Mouse (Mus musculus) kidney, postnatal 14 days (tissue): ENCODE measurements around the gene Gng7.

Source experiments
- DNase-seq: peaks from one replicate; pipeline ENCODE4 v3.0.0; 2022; ENCODE audit warnings: mixed read lengths

Gng7 gene

DNA sequence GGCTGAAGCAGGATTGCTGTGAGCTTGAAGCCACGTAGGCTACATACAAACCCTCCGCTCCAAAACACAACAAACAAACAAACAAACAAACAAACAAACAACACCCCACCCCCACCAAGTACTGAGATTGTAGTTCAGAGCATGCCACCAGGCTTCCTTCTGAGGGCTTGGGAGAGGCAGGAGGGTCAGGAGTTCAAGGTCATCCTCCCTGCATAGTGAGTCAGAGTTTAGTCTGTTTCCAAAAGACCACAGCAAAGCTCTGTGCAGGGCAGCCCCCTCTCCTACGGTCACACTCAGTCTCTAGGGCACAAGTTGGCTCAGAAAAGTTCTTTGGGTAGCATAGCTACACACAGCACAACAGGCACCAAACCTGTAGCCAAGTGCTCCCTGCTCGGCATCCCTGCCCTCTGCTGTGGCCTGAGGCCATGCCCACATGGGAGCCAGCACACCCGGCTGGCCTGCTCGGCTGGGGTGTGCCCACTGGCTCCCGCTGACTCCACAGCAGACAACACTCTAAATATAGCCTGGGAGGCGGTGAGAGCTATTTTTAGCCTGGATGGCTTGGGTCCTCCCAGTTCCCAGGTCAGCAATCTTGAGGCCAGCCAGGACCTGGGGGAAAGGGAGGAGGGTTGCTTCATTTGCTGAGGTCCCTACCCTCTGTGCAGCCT lies 74.3 kb downstream of the Gng7 start:
- peak; percentile 85 for DNase-seq

DNA sequence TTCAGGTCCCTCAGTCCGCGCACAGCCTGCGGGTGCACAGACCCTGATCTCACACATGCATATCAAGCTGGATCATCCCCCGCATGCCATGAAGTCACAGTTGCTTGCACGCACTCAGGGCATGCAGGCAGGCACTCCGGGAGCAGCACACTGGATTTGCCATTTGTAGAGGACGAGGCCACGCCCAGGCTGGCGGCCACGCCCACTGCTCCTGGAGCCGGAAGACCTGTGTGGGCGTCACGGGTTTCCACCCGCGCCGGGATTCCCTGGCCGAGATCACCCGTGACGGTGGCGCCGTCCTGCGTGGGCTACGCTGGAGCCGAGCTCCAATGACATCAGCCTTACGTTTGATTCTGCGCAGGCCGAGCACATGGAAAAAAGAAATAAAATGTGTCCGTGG lies 75.1 kb downstream of the Gng7 start:
- DNase-seq = peak; percentile 92

DNA sequence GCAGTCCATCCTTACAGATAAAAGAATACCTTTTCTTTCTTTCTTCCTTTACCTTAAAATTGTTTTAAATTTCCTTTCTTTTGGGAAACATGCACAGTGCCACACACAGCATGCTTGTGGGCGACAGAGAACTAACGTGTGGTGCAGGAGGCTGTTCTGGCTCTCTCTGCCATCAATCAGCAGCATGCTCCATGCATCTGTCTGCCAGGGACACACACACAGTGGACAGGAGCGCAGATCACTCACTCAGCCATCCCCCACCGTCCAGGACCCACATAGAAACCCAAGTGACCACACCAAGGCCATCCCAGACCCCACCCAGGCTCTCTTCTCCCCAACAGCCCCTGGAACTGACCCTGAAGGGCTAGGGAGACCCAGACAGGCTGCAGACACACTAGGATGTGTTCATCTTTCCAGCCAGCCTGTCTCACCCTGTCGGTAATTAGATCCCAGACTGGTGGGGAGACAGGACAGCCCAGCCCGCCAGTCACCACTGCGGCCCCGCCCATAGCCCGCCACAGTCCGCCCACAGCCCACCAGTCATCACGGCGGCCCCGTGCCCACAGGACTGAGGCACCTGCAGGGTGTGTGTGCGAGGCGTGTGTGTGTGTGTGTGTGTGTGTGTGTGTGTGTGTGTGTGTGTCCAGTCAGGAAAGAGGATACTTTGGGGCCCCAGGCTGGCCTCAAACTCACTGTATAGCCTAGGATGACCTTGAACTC lies 75.8 kb downstream of the Gng7 start:
- no peak for DNase-seq

DNA sequence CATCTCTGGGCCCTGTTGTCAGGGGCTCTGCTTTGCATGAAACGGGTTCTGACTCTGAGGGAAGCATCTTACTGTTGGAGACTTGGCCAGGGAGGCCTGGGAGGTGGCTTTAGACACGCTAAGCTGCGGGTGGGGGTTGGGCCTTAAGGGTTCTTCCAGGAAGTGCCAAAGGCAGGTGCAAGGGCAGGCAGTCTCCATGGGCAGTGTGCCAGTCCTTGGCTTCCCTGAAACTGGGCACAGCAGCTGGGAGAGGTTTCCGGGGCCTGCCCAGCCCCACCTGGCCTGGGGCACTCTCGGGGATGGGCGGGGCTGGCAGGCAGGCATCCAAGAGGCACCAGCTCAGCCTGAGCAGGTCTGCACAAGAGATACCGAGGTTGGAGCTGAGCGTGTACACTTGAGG lies 77.1 kb downstream of the Gng7 start:
- peak; percentile 88 for DNase-seq

DNA sequence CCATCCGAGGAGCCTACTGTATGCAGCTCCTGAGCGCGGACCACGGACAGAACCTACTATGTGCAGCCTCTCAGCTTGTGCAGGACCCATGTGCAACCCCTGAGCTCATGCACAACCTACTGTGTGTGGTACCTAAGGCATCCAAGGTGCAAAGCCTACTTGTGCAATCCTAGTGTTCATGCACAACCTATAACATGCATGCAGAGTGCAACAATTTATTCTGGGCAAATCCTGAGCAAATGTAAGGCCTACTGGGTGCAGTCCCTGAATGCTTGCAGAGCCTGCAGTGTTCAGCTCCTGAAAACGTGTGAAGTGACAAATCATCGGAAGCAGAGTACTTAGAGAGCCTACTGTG lies 78.0 kb downstream of the Gng7 start:
- no peak for DNase-seq

DNA sequence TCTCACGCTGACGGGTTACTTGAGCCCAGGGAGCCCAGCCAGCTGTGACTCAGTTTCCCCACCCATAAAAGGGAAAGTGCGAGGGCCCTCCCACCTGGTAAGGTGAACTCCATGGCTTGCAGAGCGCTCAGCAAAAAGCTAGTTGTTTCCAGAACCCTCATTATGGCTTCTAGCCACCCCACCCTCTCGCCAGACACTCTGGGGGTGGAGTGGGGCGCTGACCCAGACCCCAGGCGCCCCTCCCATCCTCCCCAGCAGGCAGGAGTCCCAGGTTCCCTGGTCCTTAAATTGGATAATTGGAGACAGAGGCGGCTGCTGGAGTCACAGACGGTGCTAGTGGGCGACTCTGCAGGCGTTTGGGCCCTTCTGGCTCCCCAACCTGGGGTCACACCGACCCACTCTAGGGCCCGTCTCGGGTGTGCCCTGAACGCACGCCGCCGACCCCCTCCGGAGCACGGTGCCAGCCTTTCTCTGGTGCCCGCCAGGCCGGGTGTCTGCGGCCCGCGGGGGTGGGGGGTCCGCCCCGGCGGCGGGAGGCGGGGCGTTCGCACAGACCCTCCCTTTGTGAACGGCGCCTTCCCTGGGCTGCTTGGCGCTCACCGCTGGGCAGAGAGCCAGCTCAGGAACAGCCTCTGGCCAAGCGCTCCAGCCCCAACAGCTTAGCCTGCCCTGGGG lies 78.5 kb downstream of the Gng7 start:
- peak; percentile 84 for DNase-seq

DNA sequence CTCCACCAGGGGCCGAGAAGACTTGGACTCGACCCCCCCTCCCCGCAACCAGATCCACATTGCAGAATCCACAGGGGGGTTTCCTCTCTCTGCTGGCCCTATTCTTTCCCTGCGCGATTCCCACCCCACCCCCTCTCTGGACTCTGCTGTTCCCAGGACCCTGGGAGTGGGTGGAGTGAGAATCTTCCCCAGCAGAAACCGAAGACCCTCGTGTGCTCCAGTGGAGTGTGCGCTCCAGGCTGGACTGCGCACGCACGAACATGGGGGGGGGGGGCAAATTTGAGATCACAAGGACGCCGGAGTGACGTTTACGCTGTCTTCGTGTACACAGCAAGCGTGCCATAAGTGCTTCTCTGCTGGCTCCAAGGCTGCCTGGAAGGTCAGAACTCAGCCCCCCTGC lies 79.0 kb downstream of the Gng7 start:
- no peak for DNase-seq

DNA sequence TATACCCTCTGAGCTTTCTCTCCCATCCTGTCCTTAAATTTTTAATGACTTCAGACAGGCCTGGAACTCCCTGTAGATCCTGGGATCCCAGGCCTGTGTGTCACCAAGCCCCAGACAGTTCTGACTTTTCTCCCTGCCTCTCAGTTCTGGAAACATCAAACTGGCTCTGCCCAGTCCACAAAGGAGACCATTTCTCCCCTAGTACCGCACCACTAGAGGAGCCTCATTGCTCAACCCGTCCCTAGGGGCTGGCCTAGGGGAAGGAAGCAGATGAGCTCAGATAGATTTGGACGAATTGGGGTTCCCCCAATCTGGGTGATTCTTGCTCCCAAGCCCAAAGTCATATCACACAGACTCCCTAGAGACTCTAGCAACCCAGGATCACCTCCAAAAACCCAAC lies 79.5 kb downstream of the Gng7 start:
- DNase-seq = no peak

DNA sequence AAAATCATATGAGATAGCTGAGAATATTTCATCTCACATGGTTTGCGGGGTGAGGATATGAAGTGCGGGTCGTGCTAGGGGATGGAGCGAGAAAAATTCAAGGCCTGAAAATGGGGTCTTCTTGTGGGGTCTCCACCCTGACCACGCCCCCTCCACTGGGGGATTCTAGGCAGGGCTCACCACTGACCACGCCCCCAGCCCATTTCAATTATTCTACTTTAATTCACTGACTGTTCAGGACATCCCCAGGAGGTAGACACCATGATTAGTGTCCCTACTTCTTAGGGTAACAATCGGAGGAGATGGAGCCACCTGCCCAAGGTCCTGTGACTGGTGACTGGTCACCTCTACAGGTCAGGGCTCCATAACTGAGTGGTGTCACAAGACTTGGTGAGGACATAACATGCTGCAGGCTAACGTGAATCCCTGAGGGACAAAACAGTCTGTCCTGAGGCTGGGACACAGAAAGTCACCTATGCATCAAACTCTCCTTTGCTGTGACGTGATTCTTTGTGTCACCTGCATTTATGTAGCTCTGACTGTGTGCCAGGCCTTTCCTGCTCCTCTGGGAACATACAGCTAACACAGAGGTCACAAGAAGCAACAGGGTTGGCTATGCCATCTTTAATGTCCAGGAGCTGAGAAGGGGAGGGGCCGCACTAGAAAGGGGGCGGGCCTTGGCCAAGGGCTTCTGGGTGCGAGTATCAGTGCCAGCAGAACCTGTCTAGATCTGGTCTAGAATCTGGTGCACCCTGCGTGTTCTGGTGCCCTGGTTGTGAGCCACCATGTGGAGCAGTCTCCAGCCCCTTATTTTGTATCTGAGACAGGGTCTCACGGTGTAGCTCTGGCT lies 80.4 kb downstream of the Gng7 start:
- DNase-seq = no peak

DNA sequence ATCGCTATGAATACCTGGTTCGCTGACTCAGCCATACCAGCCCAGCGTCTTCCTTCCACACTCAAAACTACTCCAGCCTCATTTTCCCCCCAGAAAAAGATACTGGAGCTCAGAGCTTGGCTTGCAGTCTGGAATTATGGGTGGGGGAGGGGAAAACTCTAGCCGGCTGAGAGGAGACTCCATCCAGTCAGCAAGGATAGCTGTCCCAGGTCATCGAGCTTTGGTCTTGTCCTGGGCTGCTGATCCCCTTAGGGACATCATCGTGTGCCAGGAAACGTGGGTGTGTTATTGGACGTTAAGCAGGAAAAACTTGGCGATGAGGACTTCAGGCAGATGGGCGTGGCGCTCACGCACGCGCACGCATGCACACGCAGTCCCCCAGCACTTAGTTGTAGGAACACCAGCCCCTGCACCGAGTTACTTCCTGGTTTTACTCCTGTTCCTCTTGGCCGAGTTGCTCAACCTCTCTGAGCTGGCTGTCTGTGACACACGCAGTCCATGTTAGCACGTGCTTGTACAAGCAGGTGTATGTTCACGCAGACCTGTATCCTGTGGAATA lies 81.2 kb downstream of the Gng7 start:
- no peak for DNase-seq

DNA sequence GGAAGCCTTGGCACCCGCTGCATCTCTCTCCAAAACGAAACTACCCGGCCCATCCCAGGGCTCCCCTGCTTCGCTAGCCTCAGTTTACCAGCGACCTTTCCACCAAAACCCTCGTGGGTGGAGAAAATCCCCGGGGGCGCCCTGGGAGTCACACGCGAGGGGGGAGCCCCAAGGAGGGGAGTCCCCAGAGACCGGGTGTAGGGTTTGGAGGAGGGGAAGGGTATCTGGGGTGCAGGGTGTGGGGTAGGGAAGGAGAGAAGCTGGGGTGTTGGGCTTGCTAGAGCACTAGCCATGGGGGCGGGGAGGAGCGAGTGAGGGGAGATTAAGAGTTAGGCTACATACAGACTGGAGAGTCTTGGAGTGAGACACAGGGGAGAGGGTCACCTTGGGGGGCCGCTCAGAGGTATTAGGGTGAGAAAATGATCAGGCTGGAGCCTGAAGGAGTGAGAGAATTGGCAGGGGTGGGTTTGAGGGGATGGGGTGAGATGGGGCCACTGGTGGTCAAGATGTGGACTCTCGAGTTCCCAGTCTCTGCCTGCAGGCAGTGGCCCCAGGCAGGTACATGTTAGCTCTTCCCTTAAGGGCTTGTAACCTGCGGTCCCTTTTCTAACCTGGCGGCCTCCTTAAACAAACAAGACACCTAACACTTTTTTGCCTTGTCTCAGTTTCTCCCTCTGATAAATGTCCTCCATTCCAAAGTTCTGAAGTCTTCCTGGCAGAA lies 81.9 kb downstream of the Gng7 start:
- no peak for DNase-seq

DNA sequence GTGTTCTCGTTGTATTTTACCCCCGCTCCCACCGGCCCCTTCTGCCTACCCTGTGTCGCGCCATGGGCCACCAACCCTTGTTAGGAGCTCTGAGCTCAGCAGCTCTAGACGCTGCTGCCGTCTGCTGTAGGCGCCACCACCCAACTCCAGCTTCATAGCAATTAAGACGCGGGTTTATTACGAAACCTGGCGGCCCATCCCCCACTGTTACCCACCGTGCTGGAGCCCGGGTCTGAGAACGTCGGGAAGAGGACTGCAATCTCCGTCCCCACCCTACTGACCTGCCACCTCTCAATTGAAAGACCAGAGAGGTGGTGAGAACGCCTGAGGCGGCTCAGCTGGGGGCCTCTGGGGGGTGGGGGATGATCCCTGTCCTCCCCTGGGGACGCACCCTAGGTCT lies 82.5 kb downstream of the Gng7 start:
- no peak for DNase-seq

DNA sequence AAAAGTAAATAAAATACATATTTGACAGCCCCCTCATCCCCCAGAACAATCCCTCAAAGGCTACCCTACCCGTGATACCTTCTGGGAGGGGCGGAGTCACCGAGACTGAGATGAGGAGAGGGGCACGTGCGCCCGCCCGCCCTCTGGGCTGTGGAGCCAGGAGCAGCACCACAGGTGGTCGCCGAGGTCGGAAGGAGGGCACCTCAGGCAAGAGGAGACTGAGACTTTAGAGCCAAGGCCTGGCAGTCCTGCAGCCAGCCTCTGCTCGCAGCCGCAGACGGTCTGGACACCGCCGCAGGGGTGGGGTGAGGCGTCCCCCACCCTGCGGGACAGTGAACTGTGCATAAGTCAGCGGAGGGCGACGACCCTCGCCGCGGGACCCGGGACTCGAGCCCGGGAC lies 83.0 kb downstream of the Gng7 start:
- no peak for DNase-seq

DNA sequence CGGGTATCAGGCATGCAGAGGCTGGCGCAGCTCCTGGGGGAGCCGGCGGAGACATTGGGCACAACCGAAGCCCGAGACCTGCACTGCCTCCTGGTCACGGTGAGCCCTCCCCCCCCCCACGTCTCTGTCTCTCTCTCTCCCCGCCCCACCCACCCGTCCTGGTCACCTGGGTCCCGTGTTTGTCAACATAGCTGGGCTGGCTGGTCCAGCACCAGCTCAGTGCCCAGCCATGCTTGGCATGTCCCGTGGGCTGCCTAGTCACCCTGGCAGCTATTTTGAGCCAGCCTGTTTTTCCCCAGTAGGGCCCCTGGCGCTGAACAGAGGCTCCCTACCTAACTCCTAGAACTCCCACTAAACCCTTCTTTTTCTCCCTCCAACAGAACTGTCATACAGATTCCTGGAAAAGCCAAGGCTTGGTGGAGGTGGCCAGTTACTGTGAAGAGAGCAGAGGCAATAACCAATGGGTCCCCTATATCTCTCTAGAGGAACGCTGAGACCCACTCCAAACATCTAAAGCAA lies 83.5 kb downstream of the Gng7 start:
- no peak for DNase-seq

DNA sequence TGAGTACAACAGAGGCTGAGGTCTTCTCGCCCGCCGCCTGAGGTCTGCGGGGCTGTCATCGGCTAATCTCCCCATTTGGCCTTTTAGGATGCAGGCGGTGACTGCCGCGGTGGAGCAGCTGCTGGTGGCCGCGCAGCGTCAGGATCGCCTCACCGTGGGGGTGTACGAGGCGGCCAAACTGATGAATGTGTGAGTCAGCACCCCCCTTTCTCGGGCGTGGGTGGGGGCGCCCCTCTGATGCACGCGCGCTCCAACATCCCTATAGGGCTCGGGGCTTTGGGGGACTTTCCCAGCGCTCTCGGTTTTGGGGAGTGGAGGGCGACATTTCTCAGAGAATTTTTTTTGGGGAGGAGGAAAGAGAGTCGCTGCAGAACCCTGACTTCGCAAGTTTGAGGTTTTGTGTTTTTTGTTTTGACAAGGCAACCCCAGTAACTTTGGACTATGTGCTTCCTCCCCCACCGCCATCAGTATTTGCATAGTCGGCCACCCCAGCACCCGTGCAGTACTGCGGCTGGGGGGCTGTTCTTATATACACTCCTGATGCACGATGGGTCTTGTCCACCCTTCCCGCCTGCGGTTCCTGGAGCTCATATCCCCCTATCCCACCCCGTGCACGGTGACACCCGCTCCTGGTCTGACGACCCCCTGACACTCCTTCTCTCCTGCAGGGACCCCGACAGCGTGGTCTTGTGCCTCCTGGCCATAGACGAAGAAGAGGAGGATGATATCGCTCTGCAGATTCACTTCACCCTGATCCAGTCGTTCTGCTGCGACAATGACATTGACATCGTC lies 84.2 kb downstream of the Gng7 start:
- no peak for DNase-seq

DNA sequence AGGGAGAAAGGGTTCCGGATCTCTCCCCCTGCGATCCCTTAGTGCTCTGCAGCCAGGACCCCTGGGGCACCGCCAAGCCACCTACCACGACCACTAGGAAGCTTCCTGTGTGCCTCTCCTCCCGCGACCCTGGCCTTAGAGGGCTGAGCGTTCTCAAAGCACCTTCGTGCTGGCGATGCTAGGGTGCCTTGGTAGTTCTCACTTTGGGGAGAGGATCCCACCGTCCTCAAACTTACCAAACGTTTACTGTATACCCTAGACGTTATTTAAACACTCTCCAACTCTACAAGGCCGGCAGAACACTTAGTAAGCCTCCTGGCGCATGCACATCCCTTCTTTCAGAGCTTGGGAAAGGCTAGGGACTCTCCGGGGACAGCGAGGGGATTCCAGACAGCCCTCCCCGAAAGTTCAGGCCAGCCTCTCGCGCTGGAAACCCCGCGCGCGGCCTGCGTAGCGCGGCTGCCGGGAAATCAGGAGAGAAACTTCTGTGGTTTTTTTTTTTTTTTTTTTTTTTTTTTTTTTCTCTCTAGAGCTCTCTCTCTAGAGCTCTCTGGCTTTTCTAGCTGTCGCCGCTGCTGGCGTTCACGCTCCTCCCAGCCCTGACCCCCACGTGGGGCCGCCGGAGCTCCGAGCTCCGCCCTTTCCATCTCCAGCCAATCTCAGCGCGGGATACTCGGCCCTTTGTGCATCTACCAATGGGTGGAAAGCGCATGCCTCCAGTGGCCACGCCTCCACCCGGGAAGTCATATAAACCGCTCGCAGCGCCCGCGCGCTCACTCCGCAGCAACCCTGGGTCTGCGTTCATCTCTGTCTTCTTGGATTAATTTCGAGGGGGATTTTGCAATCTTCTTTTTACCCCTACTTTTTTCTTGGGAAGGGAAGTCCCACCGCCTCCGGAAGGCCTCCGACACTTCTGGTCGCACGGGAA lies 85.2 kb downstream of the Gng7 start, which contains the start of gene Gadd45b:
Gene Gadd45b, plus strand, starts transcription at position 775 of the 928 bp plus-strand sequence.
- peak; percentile 99 for DNase-seq

DNA sequence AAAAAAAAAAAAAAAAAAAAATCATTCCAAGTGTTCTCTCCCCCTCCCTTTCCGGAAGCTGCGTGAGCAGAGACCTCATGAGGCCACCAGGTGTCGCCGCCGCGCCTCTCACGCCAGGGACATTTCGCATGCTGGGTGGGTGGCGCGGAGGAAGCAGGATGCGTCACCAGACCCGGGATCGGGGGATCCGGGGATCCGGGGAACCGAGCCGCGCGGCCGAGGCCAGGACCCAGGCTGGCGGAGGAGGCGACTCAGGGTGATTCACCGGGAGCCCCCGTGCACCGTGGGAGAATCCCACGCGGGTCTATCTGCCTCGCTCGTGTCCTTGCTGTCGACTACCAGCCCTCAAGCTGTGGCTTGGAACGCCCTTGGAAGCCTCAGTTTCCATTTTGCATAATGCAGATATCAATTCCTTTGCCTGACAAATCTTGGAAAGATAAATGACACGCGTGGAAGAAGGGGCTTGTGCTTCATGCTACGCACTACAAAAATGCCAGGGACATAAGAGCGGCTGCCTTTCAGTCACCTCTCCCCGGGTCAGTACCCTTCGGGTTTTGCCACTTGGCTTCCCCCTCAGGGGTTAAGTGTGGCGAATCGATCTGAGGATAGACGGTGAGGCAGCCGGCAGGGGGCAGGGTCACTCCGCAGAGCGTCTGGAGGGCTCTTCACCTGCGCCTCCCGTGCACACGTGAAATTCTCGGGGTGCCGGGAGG lies 86.0 kb downstream of the Gng7 start:
- peak; percentile 93 for DNase-seq

DNA sequence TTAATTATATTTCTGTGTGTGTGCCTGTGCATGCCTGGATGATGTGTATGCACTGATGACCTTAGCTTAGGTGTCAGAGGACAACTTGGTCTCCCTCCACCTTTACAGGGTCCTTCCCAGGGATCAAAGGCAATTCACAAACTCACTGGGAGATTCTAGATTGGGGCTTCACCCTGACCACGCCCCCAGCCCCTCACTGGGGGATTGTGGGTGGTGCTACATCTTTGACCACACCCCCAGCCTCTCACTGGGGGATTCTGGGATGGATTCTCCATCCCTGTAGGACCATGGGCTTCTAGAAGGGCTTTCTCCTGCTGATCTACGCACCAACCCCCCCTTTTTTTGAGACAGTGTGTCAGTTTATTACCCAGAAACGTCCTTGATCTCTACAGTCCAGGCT lies 89.3 kb downstream of the Gng7 start:
- DNase-seq = no peak

DNA sequence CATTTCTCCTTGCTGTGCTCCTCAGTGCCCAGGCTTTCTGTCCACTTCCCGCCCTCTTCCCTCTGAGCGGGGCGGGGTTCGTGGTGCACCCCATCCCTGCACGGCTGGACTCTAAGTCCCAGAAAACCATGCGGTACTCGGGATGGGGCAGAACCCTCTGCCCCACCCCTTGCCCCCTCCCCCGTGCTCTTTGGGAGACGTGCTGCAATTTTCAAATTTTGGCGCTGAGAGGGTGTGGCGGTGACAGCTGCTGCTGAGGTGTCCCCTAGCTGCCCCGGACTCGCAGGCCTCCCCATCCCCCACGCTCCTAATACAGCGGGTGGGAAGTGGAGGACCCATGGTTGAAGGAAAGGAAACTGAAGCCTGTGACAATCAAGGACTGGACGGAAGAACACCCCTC lies 92.8 kb downstream of the Gng7 start:
- peak; percentile 70 for DNase-seq
